Mouse (Mus musculus): ENCODE measurements at regions not wholly inside any gene's neighbourhood (a gene's known extent, or its start where the extent isn't known, plus 50 kb on each side); places are given as distances from the start of the nearest gene placed in this dataset.

DNA sequence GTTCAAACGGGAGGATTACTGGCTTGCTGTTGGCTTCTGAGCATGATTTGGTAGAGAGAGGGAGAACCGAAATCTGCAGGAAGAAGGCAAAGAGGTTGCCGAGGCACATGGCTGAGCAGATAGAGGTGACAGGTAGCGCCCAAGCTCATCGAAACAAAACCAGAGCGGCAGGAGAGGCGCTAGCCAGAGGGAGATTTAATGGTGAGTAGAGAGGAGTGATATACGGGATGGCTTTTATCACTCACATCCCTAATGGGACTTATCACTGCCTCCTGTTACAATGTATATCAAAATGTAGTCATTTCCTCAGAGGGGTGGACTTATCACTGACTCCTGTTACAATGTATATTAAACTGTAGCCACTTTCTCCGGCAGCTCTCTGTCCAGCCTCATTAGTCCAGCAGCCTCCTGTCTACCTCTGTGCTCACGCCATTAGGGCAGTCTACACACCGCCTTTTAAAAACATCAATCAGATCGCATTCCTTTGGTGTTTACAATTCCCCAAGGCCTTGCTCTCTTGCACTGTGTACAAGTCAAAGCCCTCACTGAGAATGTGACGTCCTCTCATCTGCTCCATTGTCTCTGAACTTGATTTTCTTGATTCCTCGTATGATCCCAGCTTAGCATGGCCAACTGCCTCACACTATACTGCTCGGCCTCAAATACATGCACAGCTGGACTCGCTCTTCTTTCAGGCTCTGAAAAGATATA lies 59.0 kb upstream of the Ppm1h start:
- no peak overlapping the region for H3K4me3 ChIP-seq (replicated peaks)
- TF ChIP-seq GATA1 (IDR thresholded peaks at IDR 0.05; ENCODE audit: borderline replicate concordance, low read length) (no peak), FLI1 (IDR thresholded peaks at IDR 0.05; ENCODE audit: low read length) (no peak)
- no peaks in the 10 kb centered on the region for H3K27me3 ChIP-seq (replicated peaks)
- H3K4me1 ChIP-seq = no peaks in the 10 kb centered on the region
- no peaks in the 10 kb centered on the region for H3K36me3 ChIP-seq (replicated peaks; ENCODE audit: low read length)
- peaks cover 11% of the 10 kb centered on the region for H3K9me3 ChIP-seq
